Mouse (Mus musculus): ENCODE data around the gene Rpl22.

DNA sequence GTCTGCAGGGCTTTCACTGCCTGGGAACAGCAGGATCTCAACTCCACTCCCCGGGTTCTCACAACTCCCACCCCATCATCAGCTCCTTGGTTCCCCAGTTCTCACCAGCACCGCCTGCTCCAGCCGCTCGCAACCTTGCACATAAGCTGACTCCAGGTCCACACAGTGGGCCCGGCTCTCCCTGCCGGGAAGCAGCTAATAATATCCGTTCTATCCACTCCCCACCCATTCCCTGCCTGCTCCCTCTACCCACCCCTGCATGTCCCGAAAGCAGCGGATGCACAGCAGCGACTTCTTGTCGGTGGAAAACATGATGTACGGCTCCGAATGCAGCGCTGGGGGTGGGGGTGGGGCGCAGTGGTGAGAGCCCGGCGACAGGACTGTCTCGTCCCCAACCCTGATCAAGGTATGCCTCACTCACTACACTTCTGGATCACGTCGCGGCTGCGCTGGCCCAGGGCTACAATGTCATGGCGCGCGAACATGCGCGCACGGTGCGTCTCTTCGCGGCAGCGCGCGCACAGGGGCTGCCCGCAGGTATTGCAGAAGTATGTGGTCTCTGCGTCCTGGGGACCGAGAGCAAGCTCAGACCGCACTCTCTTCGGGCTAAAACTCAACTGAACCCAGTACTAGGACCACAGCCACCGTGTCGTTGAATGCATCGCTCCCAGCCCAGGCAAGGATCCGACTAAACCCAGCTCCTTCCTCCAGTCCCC, 9.9 kb upstream of the Rpl22 start:
- TF ChIP-seq GATA1 (IDR thresholded peaks at IDR 0.05; ENCODE audit: borderline replicate concordance, low read length) (no peak), FLI1 (IDR thresholded peaks at IDR 0.05; ENCODE audit: low read length) (no peak)
